Mouse (Mus musculus) liver, embryonic 15.5 days (tissue): ENCODE results near the gene Ddb2. TPM values are rescaled to one million over a fixed set of nuclear protein-coding genes. Genes with fewer than 3 reads are reported as not detected.

ENCODE experiments used
- ATAC-seq: fragments of 200-750 bp; cut with Nextera tagmentation; 2 replicates; pipeline ENCODE4 v1.8.0; 2017; ENCODE audit warnings: moderate number of reproducible peaks, mild to moderate bottlenecking, moderate library complexity; ENCODE audit not compliant: insufficient read depth
- H3K27ac ChIP-seq: fragments of 300-500 bp; sonication (generic); replicated peaks from 2 replicates; pipeline ENCODE4 v1.5.1; 2015; ENCODE audit warnings: mild to moderate bottlenecking, inconsistent platforms
- H3K27me3 ChIP-seq: fragments of 300-500 bp; sonication (generic); 2 replicates; pipeline ENCODE4 v1.6.1; 2015; ENCODE audit warnings: mild to moderate bottlenecking, inconsistent platforms
- H3K36me3 ChIP-seq: fragments of 300-500 bp; sonication (generic); replicated peaks from 2 replicates; pipeline ENCODE4 v1.6.1; 2015; ENCODE audit warnings: moderate library complexity, mild to moderate bottlenecking, inconsistent platforms
- H3K4me1 ChIP-seq: fragments of 300-500 bp; sonication (generic); replicated peaks from 2 replicates; pipeline ENCODE4 v1.6.1; 2015; ENCODE audit warnings: inconsistent platforms
- H3K4me2 ChIP-seq: fragments of 300-500 bp; sonication (generic); 2 replicates; pipeline ENCODE4 v1.6.1; 2015; ENCODE audit warnings: moderate library complexity, mild to moderate bottlenecking, inconsistent platforms
- H3K4me3 ChIP-seq: fragments of 300-500 bp; sonication (generic); replicated peaks from 2 replicates; pipeline ENCODE4 v1.5.1; 2015; ENCODE audit warnings: mild to moderate bottlenecking, inconsistent platforms
- H3K9ac ChIP-seq: fragments of 300-500 bp; sonication (generic); 2 replicates; pipeline ENCODE4 v1.6.1; 2015; ENCODE audit warnings: moderate library complexity, mild to moderate bottlenecking, inconsistent platforms
- H3K9me3 ChIP-seq: fragments of 300-500 bp; sonication (generic); replicated peaks from 2 replicates; pipeline ENCODE4 v1.6.1; 2016; ENCODE audit warnings: inconsistent platforms
- WGBS: fragments of 180-500 bp; shearing (Covaris S2); methylation state at CpG from one replicate; pipeline ENCODE4 v1.1.7; 2015; ENCODE audit warnings: mixed read lengths; ENCODE audit not compliant: insufficient replicate concordance; 5-methylcytosine and 5-hydroxymethylcytosine counted together
- polyA plus RNA-seq: library from polyadenylated mRNA; unstranded; fragments of >200 nt; fragmentation: Nextera tagmentation; extraction: Ambion mirVana; gene quantifications from 2 replicates; pipeline ENCODE4 v1.2.1, GENCODE M21; 2015

Ddb2 gene
- polyA plus RNA-seq, 1 experiment from 2014 or later = 6.1 TPM

- Histone ChIP-seq H3K9ac (no peak overlapping the region), H3K4me2 (no peak overlapping the region), H3K4me1 (0 out of 2 replicates have a peak, but pooled peaks cover 2% of the 10 kb centered on the region), H3K9me3 (no peaks in the 10 kb centered on the region), H3K27ac (no peak overlapping the region), H3K4me3 (no peak overlapping the region), H3K36me3 (peaks cover 52% of the 10 kb centered on the region), H3K27me3 (no peaks in the 10 kb centered on the region)
- no peak for ATAC-seq
These were observed 23.5 kb downstream of the Ddb2 start for GRCm38 (mm10) chr2:91213311-91213710.

GRCm38 (mm10) chr2:91206254-91206775, 30.5 kb downstream of the Ddb2 start:
- Histone ChIP-seq H3K9ac (no peak overlapping the region), H3K36me3 (peaks cover 45% of the 10 kb centered on the region), H3K27me3 (no peaks in the 10 kb centered on the region), H3K4me1 (peaks cover 19% of the 10 kb centered on the region), H3K4me2 (no peak overlapping the region), H3K27ac (peak overlapping the region; percentile 43; the same call in 1 of the 2 replicates), H3K9me3 (no peaks in the 10 kb centered on the region), H3K4me3 (no peak overlapping the region)
- no peak for ATAC-seq
- 63% methylated on average over 9 of the region's 9 CpGs for WGBS

GRCm38 (mm10) chr2:91202972-91203656, 33.7 kb downstream of the Ddb2 start:
- ATAC-seq = peak; percentile 35
- Histone ChIP-seq H3K4me3 (peak overlapping the region; percentile 72), H3K4me1 (peaks cover 20% of the 10 kb centered on the region), H3K27me3 (no peaks in the 10 kb centered on the region), H3K27ac (peak overlapping the region; percentile 81), H3K9me3 (no peaks in the 10 kb centered on the region), H3K4me2 (peak overlapping the region; percentile 74), H3K36me3 (peaks cover 18% of the 10 kb centered on the region), H3K9ac (peak overlapping the region; percentile 74)
- WGBS = 14% methylated on average over 20 of the region's 20 CpGs

- peak within 1 kb of the TSS; percentile 74 for H3K4me2 ChIP-seq
- peak within 1 kb of the TSS; percentile 72 for H3K4me3 ChIP-seq
- no peaks in the 10 kb centered on the region for H3K9me3 ChIP-seq
- peaks cover 20% of the 10 kb centered on the region for H3K4me1 ChIP-seq
- H3K9ac ChIP-seq = peak within 1 kb of the TSS; percentile 74
- 5% methylated on average over 28 of the region's 28 CpGs for WGBS
- peaks cover 11% of the 10 kb centered on the region for H3K36me3 ChIP-seq
- H3K27ac ChIP-seq = peak within 1 kb of the TSS; percentile 81
- peak; percentile 92 for ATAC-seq
- H3K27me3 ChIP-seq = no peaks in the 10 kb centered on the region
These were observed 34.4 kb downstream of the Ddb2 start, which contains the start of the genes Nr1h3 and Acp2 for GRCm38 (mm10) chr2:91202222-91202971. Gene Nr1h3, minus strand, starts transcription at chr2:91202834. Gene Acp2, plus strand, starts transcription at chr2:91202885.

- no peak overlapping the region for H3K27ac ChIP-seq
- no peak overlapping the region for H3K4me3 ChIP-seq
- peaks cover 30% of the 10 kb centered on the region for H3K4me1 ChIP-seq
- no peak overlapping the region for H3K4me2 ChIP-seq
- no peak overlapping the region for H3K9ac ChIP-seq
- peaks cover 28% of the 10 kb centered on the region for H3K27me3 ChIP-seq
- WGBS = 73% methylated on average over 3 of the region's 3 CpGs
- H3K36me3 ChIP-seq = no peaks in the 10 kb centered on the region
- no peaks in the 10 kb centered on the region for H3K9me3 ChIP-seq
- no peak for ATAC-seq
These were observed 37.9 kb downstream of the Ddb2 start for GRCm38 (mm10) chr2:91198888-91199287.

GRCm38 (mm10) chr2:91196577-91197001, 40.2 kb downstream of the Ddb2 start:
- Histone ChIP-seq H3K9me3 (no peaks in the 10 kb centered on the region), H3K4me3 (no peak overlapping the region), H3K9ac (no peak overlapping the region), H3K4me2 (no peak overlapping the region), H3K36me3 (no peaks in the 10 kb centered on the region), H3K4me1 (peaks cover 16% of the 10 kb centered on the region), H3K27ac (no peak overlapping the region), H3K27me3 (peaks cover 41% of the 10 kb centered on the region)
- WGBS = 38% methylated on average over 3 of the region's 3 CpGs
- ATAC-seq = no peak

GRCm38 (mm10) chr2:91194624-91195332, 42.0 kb downstream of the Ddb2 start:
- Histone ChIP-seq H3K27me3 (peaks cover 42% of the 10 kb centered on the region), H3K4me2 (peak overlapping the region; percentile 61), H3K27ac (peak overlapping the region; percentile 65), H3K4me3 (peak overlapping the region; percentile 48), H3K9ac (no peak overlapping the region; the same call in 1 of the 2 replicates), H3K9me3 (no peaks in the 10 kb centered on the region), H3K4me1 (peaks cover 13% of the 10 kb centered on the region), H3K36me3 (no peaks in the 10 kb centered on the region)
- 3% methylated on average over 27 of the region's 27 CpGs for WGBS
- peak; percentile 69 for ATAC-seq

- H3K27me3 ChIP-seq = peaks cover 27% of the 10 kb centered on the region
- ATAC-seq = no peak
- H3K9ac ChIP-seq = no peak overlapping the region
- H3K9me3 ChIP-seq = no peaks in the 10 kb centered on the region
- no peaks in the 10 kb centered on the region for H3K36me3 ChIP-seq
- no peak overlapping the region for H3K4me2 ChIP-seq
- no peak overlapping the region for H3K27ac ChIP-seq
- WGBS = 78% methylated on average over 16 of the region's 16 CpGs
- no peak overlapping the region for H3K4me3 ChIP-seq
- H3K4me1 ChIP-seq = peaks cover 11% of the 10 kb centered on the region
These were observed 46.3 kb downstream of the Ddb2 start for GRCm38 (mm10) chr2:91190501-91190900.

- H3K4me3 ChIP-seq = no peak overlapping the region
- no peak overlapping the region for H3K9ac ChIP-seq
- no peak overlapping the region for H3K27ac ChIP-seq
- peaks cover 8% of the 10 kb centered on the region for H3K27me3 ChIP-seq
- H3K4me1 ChIP-seq = peaks cover 21% of the 10 kb centered on the region
- H3K4me2 ChIP-seq = no peak overlapping the region
- H3K9me3 ChIP-seq = no peaks in the 10 kb centered on the region
- 42% methylated on average over 4 of the region's 4 CpGs for WGBS
- no peaks in the 10 kb centered on the region for H3K36me3 ChIP-seq
- no peak for ATAC-seq
These were observed 49.4 kb downstream of the Ddb2 start for GRCm38 (mm10) chr2:91187431-91187830.

GRCm38 (mm10) chr2:91186208-91186607, 50.6 kb downstream of the Ddb2 start:
- no peaks in the 10 kb centered on the region for H3K36me3 ChIP-seq
- no peak overlapping the region for H3K4me2 ChIP-seq
- H3K9me3 ChIP-seq = no peaks in the 10 kb centered on the region
- no peak overlapping the region for H3K4me3 ChIP-seq
- H3K4me1 ChIP-seq = peaks cover 29% of the 10 kb centered on the region
- peaks cover 6% of the 10 kb centered on the region; the same call in 1 of the 2 replicates for H3K27me3 ChIP-seq
- no peak overlapping the region for H3K27ac ChIP-seq
- no peak overlapping the region for H3K9ac ChIP-seq
- no peak for ATAC-seq
- 19% methylated on average over 1 of the region's 1 CpGs for WGBS
